Mouse (Mus musculus) liver, adult 2 months (tissue): ENCODE measurements around the gene Zfp952. TPM values are rescaled to one million over a fixed set of nuclear protein-coding genes. Genes with fewer than 3 reads are reported as not detected.

ENCODE experiments used
- DNase-seq: peaks from one replicate; pipeline ENCODE4 v3.0.0-alpha.2; 2011; ENCODE audit warnings: low read depth, low spot score; ENCODE audit errors: extremely low read depth
- H3K27ac ChIP-seq: fragments of 200-500 bp; replicated peaks from 2 replicates; pipeline ENCODE4 v1.5.1; 2012; ENCODE audit warnings: low read depth, mild to moderate bottlenecking, control low read depth, inconsistent platforms, low read length; ENCODE audit not compliant: insufficient read depth
- H3K27me3 ChIP-seq: fragments of 200-500 bp; 2 replicates; pipeline ENCODE4 v1.6.1; 2012; ENCODE audit warnings: mild to moderate bottlenecking, moderate library complexity, low read length, inconsistent platforms; ENCODE audit not compliant: control insufficient read depth, insufficient read depth
- H3K36me3 ChIP-seq: fragments of 200-500 bp; 2 replicates; pipeline ENCODE4 v1.6.1; 2012; ENCODE audit warnings: low read length, inconsistent platforms; ENCODE audit not compliant: control insufficient read depth, insufficient read depth
- H3K4me1 ChIP-seq: fragments of 200-500 bp; 2 replicates; pipeline ENCODE4 v1.6.1; 2011; ENCODE audit warnings: low read length; ENCODE audit not compliant: control insufficient read depth, insufficient read depth
- H3K4me3 ChIP-seq: fragments of 200-500 bp; 2 replicates; pipeline ENCODE4 v1.5.1; 2011; ENCODE audit warnings: low read depth, mild to moderate bottlenecking, control low read depth, low read length, moderate library complexity; ENCODE audit not compliant: insufficient read depth
- H3K79me2 ChIP-seq: fragments of 200-500 bp; 2 replicates; pipeline ENCODE4 v1.6.1; 2012; ENCODE audit warnings: inconsistent platforms, mild to moderate bottlenecking, low read length, moderate library complexity; ENCODE audit not compliant: control insufficient read depth, insufficient read depth
- H3K9ac ChIP-seq: fragments of 200-500 bp; 2 replicates; pipeline ENCODE4 v1.6.1; 2012; ENCODE audit warnings: low read depth, mild to moderate bottlenecking, control low read depth, inconsistent platforms, low read length
- CTCF ChIP-seq: fragments of 200-500 bp; IDR thresholded peaks from 2 replicates; pipeline ENCODE4 v1.5.1; 2011; ENCODE audit warnings: low read depth, low read length, control low read depth
- POLR2A ChIP-seq: fragments of 200-500 bp; IDR thresholded peaks from 2 replicates; pipeline ENCODE4 v1.6.1; 2011; ENCODE audit warnings: low read length, control low read depth; ENCODE audit not compliant: insufficient read depth; ENCODE audit errors: extremely low read depth
- WGBS: fragments of 180-500 bp; shearing (Covaris S2); methylation state at CpG from one replicate; pipeline ENCODE4 v1.1.7; 2018; 5-methylcytosine and 5-hydroxymethylcytosine counted together
- polyA plus RNA-seq: library from polyadenylated mRNA; depleted of rRNA; stranded (reverse); fragments of >200 nt; gene quantifications from 2 replicates; pipeline ENCODE4 v1.2.3, GENCODE M21; 2012; rRNA removed
- total RNA-seq: library from RNA; depleted of rRNA; stranded (reverse); fragments of >200 nt; gene quantifications from 2 replicates; pipeline ENCODE4 v1.2.3, GENCODE M21; 2014; rRNA removed

Zfp952 gene
- total RNA-seq: 3.4 and 4.5 TPM in 2 replicates
- polyA plus RNA-seq: 1.0 and 1.4 TPM in 2 replicates

GRCm38 (mm10) chr17:32992699-32993474 is at the start of gene Zfp952:
Gene Zfp952, plus strand, starts transcription at chr17:32993129.
- no peak for TF ChIP-seq CTCF
- TF ChIP-seq POLR2A: no peak
- Histone ChIP-seq H3K4me3 (peak within 1 kb of the TSS; percentile 60), H3K4me1 (peaks cover 2% of the 10 kb centered on the region; the same call in 1 of the 2 replicates), H3K27me3 (no peaks in the 10 kb centered on the region), H3K36me3 (peaks cover 11% of the 10 kb centered on the region), H3K79me2 (peaks cover 5% of the 10 kb centered on the region; the same call in 1 of the 2 replicates), H3K27ac (peak within 1 kb of the TSS; percentile 13), H3K9ac (peak within 1 kb of the TSS; percentile 59)
- DNase-seq: peak; percentile 90
- WGBS: 3% methylated on average over 21 of the region's 21 CpGs

- Histone ChIP-seq H3K27me3 (no peaks in the 10 kb centered on the region), H3K36me3 (peaks cover 15% of the 10 kb centered on the region), H3K79me2 (peaks cover 15% of the 10 kb centered on the region), H3K9ac (no peak overlapping the region), H3K4me3 (no peak overlapping the region), H3K27ac (peak overlapping the region; percentile 35), H3K4me1 (peaks cover 24% of the 10 kb centered on the region)
- TF ChIP-seq POLR2A (no peak), CTCF (no peak)
- DNase-seq: peak; percentile 62
- 40% methylated on average over 3 of the region's 3 CpGs for WGBS
Observed at GRCm38 (mm10) chr17:32943661-32944060, 49.3 kb upstream of the Zfp952 start.

- peaks cover 13% of the 10 kb centered on the region for H3K36me3 ChIP-seq
- peak; percentile 36 for DNase-seq
- no peaks in the 10 kb centered on the region for H3K27me3 ChIP-seq
- H3K4me1 ChIP-seq: peaks cover 24% of the 10 kb centered on the region
- WGBS: 57% methylated on average over 3 of the region's 3 CpGs
- H3K79me2 ChIP-seq: peaks cover 15% of the 10 kb centered on the region
- no peak overlapping the region for H3K9ac ChIP-seq
- no peak overlapping the region for H3K4me3 ChIP-seq
- H3K27ac ChIP-seq: no peak overlapping the region
- TF ChIP-seq CTCF (peak; percentile 16; the same call in 1 of the 2 replicates), POLR2A (no peak)
Observed at GRCm38 (mm10) chr17:32944402-32945035, 48.4 kb upstream of the Zfp952 start.

- TF ChIP-seq CTCF (no peak), POLR2A (no peak)
- no peak for DNase-seq
- H3K27me3 ChIP-seq: no peaks in the 10 kb centered on the region
- H3K36me3 ChIP-seq: peaks cover 3% of the 10 kb centered on the region
- peak overlapping the region; percentile 73 for H3K9ac ChIP-seq
- H3K4me1 ChIP-seq: peaks cover 23% of the 10 kb centered on the region
- H3K79me2 ChIP-seq: peaks cover 15% of the 10 kb centered on the region
- H3K27ac ChIP-seq: peak overlapping the region; percentile 91
- H3K4me3 ChIP-seq: peak overlapping the region; percentile 58
- 18% methylated on average over 9 of the region's 9 CpGs for WGBS
Observed at GRCm38 (mm10) chr17:32946716-32947115, 46.2 kb upstream of the Zfp952 start.

GRCm38 (mm10) chr17:32947215-32947914 is 45.6 kb upstream of the Zfp952 start, which contains the start of gene Cyp4f13:
Gene Cyp4f13, minus strand, starts transcription at chr17:32947402.
- Histone ChIP-seq H3K36me3 (no peaks in the 10 kb centered on the region; the same call in none of the 2 replicates), H3K4me1 (peaks cover 23% of the 10 kb centered on the region), H3K27ac (peak within 1 kb of the TSS; percentile 91), H3K79me2 (peaks cover 15% of the 10 kb centered on the region), H3K9ac (peak within 1 kb of the TSS; percentile 73), H3K4me3 (peak within 1 kb of the TSS; percentile 58), H3K27me3 (no peaks in the 10 kb centered on the region)
- TF ChIP-seq CTCF: no peak
- peak; percentile 79 for TF ChIP-seq POLR2A
- 8% methylated on average over 12 of the region's 12 CpGs for WGBS
- peak; percentile 91 for DNase-seq
